Mouse (Mus musculus): ENCODE data around the gene Dnajc6.

DNA sequence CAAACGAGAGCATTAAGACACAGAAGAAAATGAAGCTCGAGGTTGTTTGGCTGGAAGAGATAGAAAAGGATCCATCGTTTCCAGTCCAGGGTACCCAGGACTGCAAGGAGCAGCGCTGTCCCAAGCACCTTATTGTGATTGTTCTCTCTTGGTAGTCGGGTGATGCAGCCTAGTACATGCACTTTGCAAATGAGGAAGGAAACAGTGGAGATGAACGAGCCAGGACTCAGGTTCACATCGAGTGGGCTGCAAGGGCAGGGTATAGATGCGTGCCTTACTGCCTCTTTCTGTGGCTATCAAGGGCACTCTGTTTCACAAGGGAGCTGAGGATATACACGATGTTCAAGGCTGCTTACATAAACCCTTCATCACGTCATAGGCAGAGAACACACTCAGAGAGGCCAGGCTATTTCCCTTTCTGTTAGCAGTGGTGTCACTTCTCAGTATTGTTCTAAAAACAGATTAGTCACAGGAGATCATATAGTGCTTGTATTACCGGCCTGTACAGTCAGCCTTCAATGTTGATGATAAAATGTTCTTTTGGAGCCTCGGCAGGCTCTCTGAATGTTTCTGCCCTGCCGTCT is 189.9 kb downstream of the Dnajc6 start:
- TF ChIP-seq POLR2A (IDR thresholded peaks at IDR 0.05; ENCODE audit: borderline replicate concordance, insufficient read depth, low read length), result no peak
- no peak for TF ChIP-seq CTCF (IDR thresholded peaks at IDR 0.05; ENCODE audit: borderline replicate concordance, insufficient read depth, low read depth, low read length)

Data from cerebellum, adult 2 months (tissue).